Mouse (Mus musculus) embryonic fibroblast, embryonic 13.5 days (primary cell): ENCODE data around the gene Gm20388. TPM values are rescaled to one million over a fixed set of nuclear protein-coding genes. Genes with fewer than 3 reads are reported as not detected.

Experiments used
- H3K27ac ChIP-seq: 2 replicates; pipeline ENCODE4 v1.5.1; 2012; ENCODE audit warnings: low read length, control low read depth, inconsistent platforms; ENCODE audit not compliant: insufficient read depth
- H3K4me1 ChIP-seq: 2 replicates; pipeline ENCODE4 v1.6.1; 2011; ENCODE audit warnings: low read length; ENCODE audit not compliant: control insufficient read depth, insufficient read depth
- H3K4me3 ChIP-seq: 2 replicates; pipeline ENCODE4 v1.5.1; 2011; ENCODE audit warnings: mild to moderate bottlenecking, control low read depth, low read length; ENCODE audit not compliant: insufficient read depth
- CTCF ChIP-seq: IDR thresholded peaks from 2 replicates; pipeline ENCODE4 v1.5.1; 2011; ENCODE audit warnings: mild to moderate bottlenecking, control low read depth, low read length, moderate library complexity, borderline replicate concordance; ENCODE audit not compliant: insufficient read depth
- POLR2A ChIP-seq: IDR thresholded peaks from 2 replicates; pipeline ENCODE4 v1.6.1; 2011; ENCODE audit warnings: low read depth, mild to moderate bottlenecking, control low read depth, low read length, moderate library complexity
- polyA plus RNA-seq: library from polyadenylated mRNA; stranded (reverse); fragments of >200 nt; gene quantifications from 2 replicates; pipeline ENCODE4 v1.2.4, GENCODE M21; 2011; ENCODE audit warnings: low read depth; ENCODE audit not compliant: missing spikeins, insufficient read length

Gene Gm20388
- polyA plus RNA-seq, 1 experiment = 82.8 TPM

- Histone ChIP-seq H3K27ac (no peak overlapping the region), H3K4me1 (no peaks in the 10 kb centered on the region), H3K4me3 (no peak overlapping the region)
- TF ChIP-seq CTCF (no peak), POLR2A (no peak)
Observed at GRCm38 (mm10) chr8:120995424-120995823, 1084.8 kb downstream of the Gm20388 start.

GRCm38 (mm10) chr8:120996905-120997581, 1086.4 kb downstream of the Gm20388 start:
- H3K4me1 ChIP-seq = no peaks in the 10 kb centered on the region
- no peak overlapping the region for H3K4me3 ChIP-seq
- H3K27ac ChIP-seq = no peak overlapping the region
- no peak for TF ChIP-seq POLR2A
- no peak for TF ChIP-seq CTCF

DNA sequence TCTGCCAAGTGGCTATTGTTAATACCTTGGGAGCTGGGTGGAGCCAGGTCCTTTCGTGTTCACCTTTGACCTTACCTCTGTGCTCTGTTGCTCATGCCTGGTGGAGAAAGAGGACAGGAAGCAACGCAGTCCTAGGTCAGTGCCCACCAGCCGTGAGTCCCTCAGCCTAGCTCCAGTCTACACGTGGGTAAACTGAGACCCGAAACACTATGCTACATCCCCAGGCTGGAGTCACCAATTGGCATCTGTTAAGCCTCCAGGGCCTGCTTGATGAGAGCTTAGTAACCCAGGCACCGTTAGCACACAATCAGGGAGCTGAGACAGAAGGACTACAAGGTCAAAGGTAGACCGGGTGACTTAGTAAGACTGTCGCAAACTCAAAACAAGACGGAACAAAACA, 1087.3 kb downstream of the Gm20388 start:
- Histone ChIP-seq H3K4me1 (no peaks in the 10 kb centered on the region), H3K4me3 (no peak overlapping the region), H3K27ac (no peak overlapping the region)
- TF ChIP-seq POLR2A = no peak
- no peak for TF ChIP-seq CTCF

- Histone ChIP-seq H3K4me1 (no peaks in the 10 kb centered on the region), H3K4me3 (no peak overlapping the region), H3K27ac (no peak overlapping the region)
- TF ChIP-seq CTCF (no peak), POLR2A (no peak)
Observed at GRCm38 (mm10) chr8:120998966-120999365, 1088.3 kb downstream of the Gm20388 start.

DNA sequence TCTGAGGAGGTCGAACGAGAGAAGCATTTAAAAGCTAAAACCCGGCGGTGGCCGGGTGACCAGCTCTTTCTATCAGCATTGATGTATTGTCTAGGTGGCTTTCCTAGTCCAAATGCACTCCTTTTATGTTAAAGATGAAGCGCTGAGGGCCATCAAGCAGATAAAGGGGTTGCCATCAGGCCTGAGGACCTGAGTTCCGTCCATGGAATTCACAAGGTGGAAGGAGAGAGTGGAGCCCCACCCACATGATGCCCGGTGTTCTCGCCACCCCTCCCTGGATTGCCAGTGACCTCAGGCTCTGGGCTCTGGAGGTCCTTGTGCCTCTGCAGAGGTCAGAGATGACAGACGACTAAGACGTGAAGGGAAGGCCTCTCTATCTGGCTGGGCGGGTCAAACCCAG, 1091.3 kb downstream of the Gm20388 start:
- TF ChIP-seq POLR2A (no peak), CTCF (no peak)
- Histone ChIP-seq H3K4me1 (no peaks in the 10 kb centered on the region), H3K4me3 (no peak overlapping the region), H3K27ac (no peak overlapping the region)

DNA sequence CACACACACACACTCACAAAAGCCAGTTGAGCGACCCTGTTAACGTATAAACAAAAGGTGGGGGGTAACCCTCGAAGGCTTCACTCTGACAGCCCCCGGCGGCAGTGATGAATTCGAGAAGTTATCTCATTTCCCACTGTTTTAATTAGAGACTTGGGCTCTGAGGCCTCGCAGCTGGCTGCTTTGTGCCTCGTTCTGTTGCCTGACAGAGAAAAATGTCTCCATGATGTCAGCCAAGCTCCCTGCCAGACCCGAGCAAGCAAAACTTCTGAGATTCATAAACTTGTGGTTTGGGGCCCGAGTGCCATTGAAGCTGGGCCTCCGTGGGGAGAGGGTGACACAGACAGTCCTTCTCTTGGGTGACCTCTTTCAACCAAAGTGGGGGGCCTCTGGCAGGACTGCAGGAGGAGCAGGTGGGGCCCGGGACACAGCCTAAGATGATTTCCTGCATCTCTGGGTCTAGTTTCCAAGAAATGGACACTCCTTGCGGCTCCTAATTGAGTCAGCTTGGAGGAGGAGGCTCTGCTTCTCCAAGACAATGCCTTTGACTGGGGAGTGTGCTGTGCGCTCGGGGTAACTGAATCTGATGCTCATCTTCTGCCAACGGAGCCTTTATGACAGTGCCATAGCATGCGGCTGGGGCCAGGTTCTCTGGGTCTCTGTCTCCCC, 1092.4 kb downstream of the Gm20388 start:
- H3K27ac ChIP-seq = no peak overlapping the region
- no peak overlapping the region for H3K4me3 ChIP-seq
- H3K4me1 ChIP-seq = no peaks in the 10 kb centered on the region
- TF ChIP-seq POLR2A = no peak
- TF ChIP-seq CTCF = no peak

DNA sequence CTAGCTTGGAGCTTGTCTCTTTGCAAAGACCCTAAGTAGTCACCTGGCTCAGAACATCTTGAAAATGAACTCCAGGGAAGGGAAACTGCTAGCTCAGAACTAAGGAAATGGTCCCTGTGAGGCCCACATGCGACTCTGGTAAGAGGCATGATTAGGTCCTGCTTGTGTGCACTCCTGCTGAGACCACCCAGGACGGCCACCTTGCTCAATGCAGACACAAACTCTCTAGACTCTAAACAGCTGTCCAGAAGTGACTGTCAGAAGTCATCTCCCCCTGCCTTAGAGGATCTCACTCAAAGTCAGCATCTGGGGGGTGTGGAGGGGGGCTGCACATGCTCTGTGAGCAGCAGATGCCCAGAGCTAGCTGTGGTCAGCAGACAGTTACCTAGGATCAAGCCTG, 1093.0 kb downstream of the Gm20388 start:
- Histone ChIP-seq H3K4me3 (no peak overlapping the region), H3K4me1 (no peaks in the 10 kb centered on the region), H3K27ac (no peak overlapping the region)
- no peak for TF ChIP-seq POLR2A
- no peak for TF ChIP-seq CTCF

DNA sequence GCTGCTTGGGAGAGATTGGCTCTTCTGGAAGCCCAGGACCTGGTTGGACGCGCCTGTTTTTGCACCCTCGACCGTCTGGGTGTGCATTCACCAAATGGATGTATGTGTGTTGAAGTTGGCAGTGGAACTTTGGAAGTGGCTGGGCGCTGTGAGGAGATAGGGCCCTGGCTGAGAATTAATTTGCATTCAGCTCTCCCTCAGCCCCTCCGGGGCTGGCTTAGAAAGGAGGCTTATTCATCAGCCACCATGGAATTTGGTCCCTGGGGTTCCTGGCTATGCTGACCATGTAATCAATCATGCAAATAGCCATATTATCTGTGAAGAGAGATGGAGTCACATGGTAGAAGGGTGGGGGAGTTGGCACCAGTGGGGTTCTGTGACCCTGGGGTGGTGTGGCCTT, 1102.7 kb downstream of the Gm20388 start:
- TF ChIP-seq CTCF = no peak
- no peak for TF ChIP-seq POLR2A
- no peaks in the 10 kb centered on the region for H3K4me1 ChIP-seq
- no peak overlapping the region for H3K27ac ChIP-seq
- no peak overlapping the region for H3K4me3 ChIP-seq

- Histone ChIP-seq H3K4me3 (no peak overlapping the region), H3K27ac (no peak overlapping the region), H3K4me1 (no peaks in the 10 kb centered on the region)
- no peak for TF ChIP-seq CTCF
Observed at GRCm38 (mm10) chr8:121016621-121017020, 1106.0 kb downstream of the Gm20388 start.

GRCm38 (mm10) chr8:121018236-121018635, 1107.6 kb downstream of the Gm20388 start:
- Histone ChIP-seq H3K4me3 (no peak overlapping the region), H3K27ac (no peak overlapping the region), H3K4me1 (no peaks in the 10 kb centered on the region)
- TF ChIP-seq CTCF (no peak), POLR2A (no peak)

DNA sequence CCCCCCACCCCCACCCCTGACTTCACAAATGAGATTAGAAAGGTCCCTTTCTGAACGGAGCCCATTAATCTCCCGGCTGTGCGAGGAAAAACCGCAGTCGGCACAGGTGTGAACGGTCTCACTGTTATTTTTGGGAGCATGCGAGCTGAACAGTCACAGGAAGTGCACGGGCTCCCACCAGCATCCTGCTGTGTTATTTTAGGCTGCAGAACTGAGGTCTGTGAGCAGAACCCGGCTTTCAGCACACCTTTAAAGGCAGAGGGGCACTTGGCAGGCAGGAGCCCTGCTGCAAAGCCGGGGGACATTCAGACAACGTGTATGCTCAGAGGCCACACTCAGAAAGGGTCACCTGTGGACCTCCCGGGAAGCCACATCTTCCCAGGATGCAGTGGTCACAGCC, 1110.8 kb downstream of the Gm20388 start:
- Histone ChIP-seq H3K4me3 (no peak overlapping the region), H3K4me1 (no peaks in the 10 kb centered on the region), H3K27ac (no peak overlapping the region)
- TF ChIP-seq CTCF (no peak), POLR2A (no peak)
